In the genomic region with DNA sequence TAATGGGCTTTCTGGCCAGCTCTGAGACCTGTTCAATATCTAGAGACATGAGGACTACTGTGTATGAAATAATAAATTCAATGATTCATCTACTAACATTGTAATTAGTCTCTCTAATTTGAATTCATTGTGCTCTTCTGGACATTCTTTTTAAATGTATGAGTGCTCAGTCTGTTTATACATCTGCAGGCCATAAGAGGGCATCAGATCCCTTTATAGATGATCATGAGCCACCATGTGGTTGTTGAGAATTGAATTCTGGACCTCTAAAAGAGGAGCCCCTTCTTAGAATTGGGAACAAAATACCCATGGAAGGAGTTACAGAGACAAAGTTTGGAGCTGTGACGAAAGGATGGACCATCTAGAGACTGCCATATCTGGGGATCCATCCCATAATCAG, we compare ENCODE assay signal across 9 mouse cellular contexts.
DNase-seq lines count a peak whose midpoint lies in the region; ATAC-seq and TF ChIP-seq lines count a peak whose summit lies in the region.
"Had no signal": no experiment of that assay in that cellular context is flagged by ENCODE, and none has a peak within 500 bp of the region (broad histone marks: within the 10 kb centered on the region; RNA-seq: fewer than 3 reads in every experiment).

No protein-coding gene starts in this region.

- in situ Hi-C loops in CH12.LX (cut with MboI; ENCODE audit: low pct_ligation_motif_present, low pct_unique_long_range_greater_than_20kb, low sequenced_read_pairs) = loop anchor here (5.0 kb wide), 1 partner anchor 390 kb away; no protein-coding TSS in a partner anchor

- peak; percentile 88 for TF ChIP-seq RAD21 in CH12.LX (IDR thresholded peaks at IDR 0.05; ENCODE audit: low read depth, low read length)

- no peaks in the 10 kb centered on the region for H3K79me2 ChIP-seq in CH12.LX (replicated peaks; ENCODE audit: control insufficient read depth, extremely low read depth, insufficient read depth, poor library complexity, severe bottlenecking)

- peak; percentile 17 for DNase-seq in kidney, adult 9 months
- no peak for DNase-seq in kidney, postnatal 36 days
- peak; percentile 51 for DNase-seq in CH12.LX (ENCODE audit: extremely low read depth)
- DNase-seq in Muller cell, postnatal 12 days (ENCODE audit: inconsistent ontology term) = peak; percentile 33
- DNase-seq in gastrocnemius, adult 8-10 months (ENCODE audit: low spot score in 2 of 2) = no peak
- DNase-seq in heart, postnatal 36 days = no peak
- DNase-seq: thymus, postnatal 14 days had no signal

- peak; percentile 73 for ATAC-seq in forebrain, embryonic 15.5 days (replicated peaks)

- TF ChIP-seq EP300 in CH12.LX (IDR thresholded peaks at IDR 0.05; ENCODE audit: low read length) = no peak

- no peak for TF ChIP-seq POLR2A in CH12.LX (IDR thresholded peaks at IDR 0.05; ENCODE audit: low read depth, low read length)

- no peak overlapping the region for H3K9ac ChIP-seq in CH12.LX (ENCODE audit: insufficient read depth, low read depth)
- H3K9ac ChIP-seq in forebrain, embryonic 15.5 days (replicated peaks) = no peak overlapping the region
- H3K9ac ChIP-seq: heart, embryonic 13.5 days had no signal

- no peaks in the 10 kb centered on the region for H3K27me3 ChIP-seq in CH12.LX (replicated peaks)
- H3K27me3 ChIP-seq in forebrain, embryonic 15.5 days = no peaks in the 10 kb centered on the region
- H3K27me3 ChIP-seq: heart, embryonic 13.5 days had no signal

- no peak overlapping the region for H3K27ac ChIP-seq in CH12.LX (ENCODE audit: insufficient read depth, low read depth)
- H3K27ac ChIP-seq in forebrain, embryonic 15.5 days (replicated peaks) = no peak overlapping the region
- H3K27ac ChIP-seq: heart, embryonic 13.5 days had no signal

- dilution Hi-C loops in CH12.LX (cut with MboI; ENCODE audit: extremely low pct_ligation_motif_present, extremely low pct_unique_long_range_greater_than_20kb, low sequenced_read_pairs) = no loop called here

- TF ChIP-seq CTCF in CH12.LX (conservative IDR thresholded peaks at IDR 0.05 in 1 of 2, IDR thresholded peaks at IDR 0.05 in 1 of 2; ENCODE audit: low read depth in 2 of 2, low read length in 2 of 2) = peak in 1 of 2 experiments; percentile 91; a peak in 3 of 4 replicates

- WGBS in forebrain, embryonic 15.5 days = 53% methylated on average over 1 of the region's 1 CpGs

- H3K36me3 ChIP-seq in CH12.LX (replicated peaks in 1 of 2; ENCODE audit: control insufficient read depth in 1 of 2, insufficient read depth in 1 of 2, low read length in 1 of 2) = no peaks in the 10 kb centered on the region
- H3K36me3 ChIP-seq in forebrain, embryonic 15.5 days = no peaks in the 10 kb centered on the region
- H3K36me3 ChIP-seq: heart, embryonic 13.5 days had no signal

- intact Hi-C loops in heart, postnatal 36 days (cut with DNase I) = loop anchor here (10.0 kb wide), 1 partner anchor 342 kb away; no protein-coding TSS in a partner anchor

- H3K4me3 ChIP-seq in CH12.LX (replicated peaks in 1 of 3; ENCODE audit: low read depth in 2 of 3, low read length in 2 of 3, poor library complexity in 1 of 3) = no peak overlapping the region
- H3K4me3 ChIP-seq in forebrain, embryonic 15.5 days = no peak overlapping the region
- H3K4me3 ChIP-seq: heart, embryonic 13.5 days had no signal

- H3K4me1 ChIP-seq in CH12.LX (ENCODE audit: control insufficient read depth in 1 of 2, insufficient read depth in 2 of 2) = peaks cover 0 to 3% of the 10 kb centered on the region in 2 experiments; a peak in 1 of 4 replicates
- no peaks in the 10 kb centered on the region for H3K4me1 ChIP-seq in forebrain, embryonic 15.5 days
- H3K4me1 ChIP-seq: heart, embryonic 13.5 days had no signal

- H3K4me2 ChIP-seq in CH12.LX (ENCODE audit: insufficient read depth, low read depth, poor library complexity, severe bottlenecking) = no peak overlapping the region
- no peak overlapping the region for H3K4me2 ChIP-seq in forebrain, embryonic 15.5 days (replicated peaks)
- H3K4me2 ChIP-seq: heart, embryonic 13.5 days had no signal

- H3K9me3 ChIP-seq in CH12.LX (replicated peaks; ENCODE audit: low read length) = no peaks in the 10 kb centered on the region
- no peaks in the 10 kb centered on the region for H3K9me3 ChIP-seq in forebrain, embryonic 15.5 days
- H3K9me3 ChIP-seq: heart, embryonic 13.5 days had no signal

TF ChIP-seq in CH12.LX, 34 proteins besides CTCF, POLR2A, EP300 and RAD21:
- TF ChIP-seq MYC (IDR thresholded peaks at IDR 0.05; ENCODE audit: low read depth, low read length) (peak; percentile 96), SIN3A (IDR thresholded peaks at IDR 0.05; ENCODE audit: low read length) (no peak), MAX (IDR thresholded peaks at IDR 0.05; ENCODE audit: low read length) (peak; percentile 54; the same call in 1 of the 2 replicates), ZC3H11A (IDR thresholded peaks at IDR 0.05; ENCODE audit: low read depth, low read length) (peak; percentile 49; the same call in 1 of the 2 replicates), SMC3 (IDR thresholded peaks at IDR 0.05; ENCODE audit: low read depth, low read length) (peak; percentile 88), IRF4 (IDR thresholded peaks at IDR 0.05; ENCODE audit: low read depth, low read length) (no peak)

Comparison
In these comparisons a context has a peak if more than half of its experiments do, and no peak if none do; other contexts are left out.
1. DNase-seq: peak in kidney, adult 9 months (single experiment), CH12.LX (single experiment) and Muller cell, postnatal 12 days (single experiment); none in kidney, postnatal 36 days (0 of 2), gastrocnemius, adult 8-10 months (0 of 2) and heart, postnatal 36 days (0 of 2).